Mouse (Mus musculus) neural tube, embryonic 11.5 days (tissue): ENCODE results near the gene Tmem109. TPM values are rescaled to one million over a fixed set of nuclear protein-coding genes. Genes with fewer than 3 reads are reported as not detected.

Experiments used
- ATAC-seq: fragments of 200-750 bp; cut with Nextera tagmentation; 2 replicates; pipeline ENCODE4 v1.8.0; 2017; ENCODE audit warnings: moderate number of reproducible peaks, mild to moderate bottlenecking, moderate TSS enrichment, moderate library complexity; ENCODE audit not compliant: insufficient read depth, low FRiP score, low TSS enrichment
- DNase-seq: peaks from one replicate; pipeline ENCODE4 v3.0.0-alpha.2; 2015; ENCODE audit warnings: low spot score
- H3K27ac ChIP-seq: fragments of 300-500 bp; sonication (generic); 2 replicates; pipeline ENCODE4 v1.5.1; 2014; ENCODE audit warnings: low read depth, mild to moderate bottlenecking, low read length
- H3K27me3 ChIP-seq: fragments of 300-500 bp; sonication (generic); 2 replicates; pipeline ENCODE4 v1.6.1; 2014; ENCODE audit warnings: mild to moderate bottlenecking, low read length, mixed read lengths; ENCODE audit not compliant: control insufficient read depth, insufficient read depth
- H3K36me3 ChIP-seq: fragments of 300-500 bp; sonication (generic); 2 replicates; pipeline ENCODE4 v1.6.1; 2014; ENCODE audit warnings: mild to moderate bottlenecking, low read length, moderate library complexity, mixed read lengths; ENCODE audit not compliant: control insufficient read depth, insufficient read depth
- H3K4me1 ChIP-seq: fragments of 300-500 bp; sonication (generic); 2 replicates; pipeline ENCODE4 v1.6.1; 2014; ENCODE audit warnings: low read length, mixed read lengths; ENCODE audit not compliant: control insufficient read depth, insufficient read depth
- H3K4me2 ChIP-seq: fragments of 300-500 bp; sonication (generic); 2 replicates; pipeline ENCODE4 v1.6.1; 2014; ENCODE audit warnings: low read depth, mild to moderate bottlenecking, moderate library complexity
- H3K4me3 ChIP-seq: fragments of 300-500 bp; sonication (generic); 2 replicates; pipeline ENCODE4 v1.5.1; 2014; ENCODE audit warnings: low read depth, low read length
- H3K9ac ChIP-seq: fragments of 300-500 bp; sonication (generic); 2 replicates; pipeline ENCODE4 v1.6.1; 2014; ENCODE audit warnings: mild to moderate bottlenecking, low read length
- H3K9me3 ChIP-seq: fragments of 300-500 bp; sonication (generic); 2 replicates; pipeline ENCODE4 v1.6.1; 2016; ENCODE audit warnings: low read length; ENCODE audit not compliant: control insufficient read depth
- WGBS: fragments of 180-500 bp; shearing (Covaris S2); extraction: QIAGEN DNeasy Blood & Tissue Kit; methylation state at CpG from one replicate; pipeline ENCODE4 v1.1.7; 2014; 5-methylcytosine and 5-hydroxymethylcytosine counted together
- polyA plus RNA-seq: library from polyadenylated mRNA; unstranded; fragments of >200 nt; fragmentation: Nextera tagmentation; extraction: Ambion mirVana; gene quantifications from 2 replicates; pipeline ENCODE4 v1.2.1, GENCODE M21; 2014

Tmem109 gene
- polyA plus RNA-seq, 1 experiment from 2014 or later = 49.5 TPM

GRCm38 (mm10) chr19:10900315-10900714 lies 18.5 kb upstream of the Tmem109 start:
- H3K4me2 ChIP-seq = no peak overlapping the region
- no peaks in the 10 kb centered on the region for H3K9me3 ChIP-seq
- ATAC-seq = no peak
- no peak overlapping the region for H3K27ac ChIP-seq
- H3K27me3 ChIP-seq = no peaks in the 10 kb centered on the region
- H3K36me3 ChIP-seq = peaks cover 29% of the 10 kb centered on the region
- H3K4me1 ChIP-seq = peaks cover 6% of the 10 kb centered on the region; the same call in 1 of the 2 replicates
- 89% methylated on average over 6 of the region's 6 CpGs for WGBS
- DNase-seq = no peak
- no peak overlapping the region for H3K4me3 ChIP-seq
- no peak overlapping the region for H3K9ac ChIP-seq

- Histone ChIP-seq H3K4me1 (peaks cover 6% of the 10 kb centered on the region; the same call in 1 of the 2 replicates), H3K9ac (no peak overlapping the region), H3K36me3 (peaks cover 18% of the 10 kb centered on the region), H3K27me3 (no peaks in the 10 kb centered on the region), H3K4me2 (no peak overlapping the region), H3K9me3 (no peaks in the 10 kb centered on the region), H3K27ac (no peak overlapping the region), H3K4me3 (no peak overlapping the region)
- no peak for ATAC-seq
- no peak for DNase-seq
- WGBS = 92% methylated on average over 8 of the region's 8 CpGs
These were observed 15.7 kb upstream of the Tmem109 start for GRCm38 (mm10) chr19:10897491-10897890.

- no peak overlapping the region for H3K27ac ChIP-seq
- H3K4me1 ChIP-seq = peaks cover 6% of the 10 kb centered on the region; the same call in 1 of the 2 replicates
- no peaks in the 10 kb centered on the region for H3K9me3 ChIP-seq
- peak overlapping the region; percentile 46; the same call in 1 of the 2 replicates for H3K4me2 ChIP-seq
- no peak for DNase-seq
- H3K36me3 ChIP-seq = peaks cover 14% of the 10 kb centered on the region
- no peak for ATAC-seq
- H3K9ac ChIP-seq = no peak overlapping the region; the same call in 1 of the 2 replicates
- WGBS = 91% methylated on average over 7 of the region's 7 CpGs
- no peaks in the 10 kb centered on the region for H3K27me3 ChIP-seq
- no peak overlapping the region for H3K4me3 ChIP-seq
These were observed 15.0 kb upstream of the Tmem109 start for GRCm38 (mm10) chr19:10896849-10897248.

DNA sequence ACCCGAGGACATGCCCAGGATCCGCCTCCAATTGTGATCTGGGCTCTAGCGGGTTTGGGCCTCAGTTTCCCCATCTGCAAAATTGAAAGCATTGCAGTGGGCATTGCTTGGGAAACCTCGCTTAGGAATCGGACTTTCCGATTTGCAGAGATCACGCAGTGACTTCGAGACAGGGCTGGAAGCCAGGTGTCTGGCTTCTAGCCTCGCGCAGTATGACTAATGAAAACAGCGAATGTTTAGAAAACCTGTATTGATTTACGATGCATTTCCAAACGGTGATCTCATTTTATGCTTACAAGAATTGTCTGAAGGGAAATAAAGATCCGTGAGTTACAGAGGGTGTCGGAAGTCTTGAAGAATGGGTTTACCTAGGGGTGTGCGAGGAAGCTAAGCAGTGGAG lies 13.9 kb upstream of the Tmem109 start:
- H3K36me3 ChIP-seq = peaks cover 13% of the 10 kb centered on the region
- H3K4me1 ChIP-seq = peaks cover 6% of the 10 kb centered on the region; the same call in 1 of the 2 replicates
- H3K4me3 ChIP-seq = peak overlapping the region; percentile 82
- 1% methylated on average over 16 of the region's 16 CpGs for WGBS
- H3K9ac ChIP-seq = peak overlapping the region; percentile 91
- H3K27ac ChIP-seq = peak overlapping the region; percentile 90
- no peaks in the 10 kb centered on the region for H3K9me3 ChIP-seq
- peak overlapping the region; percentile 46 for H3K4me2 ChIP-seq
- ATAC-seq (no peak), DNase-seq (no peak)
- H3K27me3 ChIP-seq = no peaks in the 10 kb centered on the region

DNA sequence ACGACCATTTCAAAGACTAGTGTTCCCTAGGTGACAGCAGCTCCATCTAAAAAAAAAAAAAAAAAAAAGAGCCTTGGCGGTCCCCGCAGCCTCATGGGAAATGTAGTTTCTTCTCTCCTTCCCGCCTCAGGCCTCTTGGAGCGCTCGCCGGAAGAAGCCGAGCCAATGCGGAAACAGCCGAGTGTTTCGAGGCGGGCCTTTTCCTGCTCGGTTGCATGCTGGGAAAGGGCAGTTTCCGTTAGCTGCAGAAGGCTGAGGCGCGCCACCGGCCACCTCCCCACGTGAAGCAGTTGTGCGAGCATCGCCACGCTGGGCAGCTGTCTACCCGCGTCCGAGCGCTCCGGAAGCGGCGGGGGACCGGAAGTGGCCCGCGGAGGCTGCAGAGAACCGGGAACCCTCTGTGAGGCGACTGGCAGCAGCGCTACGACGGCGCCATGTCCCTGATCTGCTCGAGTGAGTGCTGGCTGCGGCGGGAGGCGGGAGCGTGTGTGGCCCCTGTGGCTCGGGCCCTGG lies 13.3 kb upstream of the Tmem109 start, which contains the start of gene Prpf19:
Prpf19 (plus strand) TSS at position 216 of the 513 bp plus-strand sequence.
- peaks cover 8% of the 10 kb centered on the region for H3K36me3 ChIP-seq
- ATAC-seq (peak; percentile 93), DNase-seq (peak; percentile 98)
- H3K4me1 ChIP-seq = peaks cover 6% of the 10 kb centered on the region; the same call in 1 of the 2 replicates
- H3K27me3 ChIP-seq = no peaks in the 10 kb centered on the region
- H3K4me2 ChIP-seq = peak within 1 kb of the TSS; percentile 46
- peak within 1 kb of the TSS; percentile 90 for H3K27ac ChIP-seq
- peak within 1 kb of the TSS; percentile 82 for H3K4me3 ChIP-seq
- 0% methylated on average over 43 of the region's 43 CpGs for WGBS
- no peaks in the 10 kb centered on the region for H3K9me3 ChIP-seq
- H3K9ac ChIP-seq = peak within 1 kb of the TSS; percentile 91

- Histone ChIP-seq H3K27ac (no peak overlapping the region), H3K4me1 (peaks cover 6% of the 10 kb centered on the region; the same call in 1 of the 2 replicates), H3K27me3 (no peaks in the 10 kb centered on the region), H3K4me2 (no peak overlapping the region), H3K36me3 (no peaks in the 10 kb centered on the region), H3K9ac (no peak overlapping the region), H3K9me3 (no peaks in the 10 kb centered on the region), H3K4me3 (no peak overlapping the region)
- ATAC-seq (no peak), DNase-seq (no peak)
- WGBS = 95% methylated on average over 3 of the region's 3 CpGs
These were observed 10.4 kb upstream of the Tmem109 start for GRCm38 (mm10) chr19:10892201-10892600.

DNA sequence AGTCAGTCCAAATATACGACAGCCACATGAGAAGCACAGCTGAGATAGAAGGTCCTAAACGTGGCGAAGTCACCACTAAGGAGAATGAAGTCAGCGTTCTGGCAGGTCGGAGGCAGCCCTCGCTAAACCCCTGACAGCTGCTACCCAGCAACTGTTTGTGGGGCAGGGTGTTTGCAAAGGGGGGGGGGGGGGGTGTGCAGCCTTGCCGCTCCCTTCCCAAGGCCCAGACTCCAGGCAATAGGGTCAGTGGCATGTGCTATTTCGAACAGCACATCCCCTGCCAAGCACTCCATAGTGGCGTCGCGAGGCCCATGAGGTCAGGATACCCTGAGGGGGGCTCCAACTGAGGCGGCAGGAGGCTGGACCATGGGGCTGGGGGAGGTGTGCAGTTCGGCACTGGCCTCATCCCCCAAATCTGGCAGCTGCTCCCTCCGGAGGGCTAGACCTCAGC lies 801 bp downstream of the Tmem109 start:
- peaks cover 8% of the 10 kb centered on the region for H3K4me1 ChIP-seq
- H3K27me3 ChIP-seq = no peaks in the 10 kb centered on the region
- no peak; the same call in 1 of the 2 replicates for ATAC-seq
- peak overlapping the region; percentile 43 for H3K4me3 ChIP-seq
- peak overlapping the region; percentile 78 for H3K9ac ChIP-seq
- H3K36me3 ChIP-seq = no peaks in the 10 kb centered on the region; the same call in 1 of the 2 replicates
- 0% methylated on average over 14 of the region's 14 CpGs for WGBS
- peak overlapping the region; percentile 87 for H3K4me2 ChIP-seq
- peak overlapping the region; percentile 94; the same call in 1 of the 2 replicates for H3K27ac ChIP-seq
- H3K9me3 ChIP-seq = no peaks in the 10 kb centered on the region
- no peak for DNase-seq

DNA sequence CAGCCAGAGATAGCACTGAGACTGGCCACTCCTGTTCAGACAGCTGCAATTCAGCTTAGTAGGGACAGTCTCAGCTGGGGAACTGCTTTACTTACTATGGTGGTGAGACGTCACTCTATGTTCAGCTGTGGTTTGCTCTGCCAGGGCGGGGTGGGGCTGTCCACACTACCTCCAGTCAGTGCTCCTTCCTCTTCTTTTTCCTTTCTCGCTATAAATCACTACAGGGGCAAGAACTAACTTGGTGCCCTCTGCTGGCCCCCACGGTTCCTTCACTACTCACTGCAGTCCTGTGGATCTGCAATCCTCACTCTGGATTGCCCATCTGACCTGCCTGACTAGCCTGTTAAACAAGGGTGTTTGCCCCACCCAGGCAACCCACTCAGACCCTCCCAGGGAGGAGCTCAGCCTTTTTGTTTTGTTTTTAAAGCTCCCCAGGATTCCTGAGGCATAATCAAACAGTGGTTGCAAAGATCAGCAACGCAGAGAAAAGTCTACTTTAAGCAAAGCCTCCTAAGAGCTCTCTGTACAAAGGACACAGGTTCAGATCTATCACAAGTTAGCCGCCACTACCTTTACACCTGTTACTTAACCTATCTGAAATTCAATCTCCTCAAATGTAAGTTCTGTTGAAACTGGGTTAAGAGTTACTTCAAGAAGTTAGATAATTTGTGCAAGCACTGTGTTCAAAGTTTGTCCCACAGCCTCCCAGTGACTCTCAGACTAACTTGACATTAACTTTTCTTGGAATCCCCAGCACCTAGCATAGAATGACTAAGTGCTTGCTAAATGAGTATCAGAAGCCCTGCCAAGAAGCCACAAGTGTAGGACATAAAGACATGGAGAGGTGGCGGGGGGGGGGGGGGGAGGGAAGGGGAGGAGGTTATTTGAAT lies 1.5 kb downstream of the Tmem109 start:
- Histone ChIP-seq H3K4me1 (peaks cover 8% of the 10 kb centered on the region), H3K4me3 (peak overlapping the region; percentile 43; the same call in 1 of the 2 replicates), H3K9ac (0 out of 2 replicates have a peak overlapping the region, but pooled peaks have one; percentile 7), H3K4me2 (peak overlapping the region; percentile 87), H3K27ac (no peak overlapping the region), H3K9me3 (no peaks in the 10 kb centered on the region), H3K27me3 (no peaks in the 10 kb centered on the region), H3K36me3 (no peaks in the 10 kb centered on the region; the same call in 1 of the 2 replicates)
- WGBS = 50% methylated on average over 6 of the region's 7 CpGs
- no peak for DNase-seq
- no peak for ATAC-seq
